Comparison of ENCODE assay signal across 8 mouse cellular contexts in the genomic region with DNA sequence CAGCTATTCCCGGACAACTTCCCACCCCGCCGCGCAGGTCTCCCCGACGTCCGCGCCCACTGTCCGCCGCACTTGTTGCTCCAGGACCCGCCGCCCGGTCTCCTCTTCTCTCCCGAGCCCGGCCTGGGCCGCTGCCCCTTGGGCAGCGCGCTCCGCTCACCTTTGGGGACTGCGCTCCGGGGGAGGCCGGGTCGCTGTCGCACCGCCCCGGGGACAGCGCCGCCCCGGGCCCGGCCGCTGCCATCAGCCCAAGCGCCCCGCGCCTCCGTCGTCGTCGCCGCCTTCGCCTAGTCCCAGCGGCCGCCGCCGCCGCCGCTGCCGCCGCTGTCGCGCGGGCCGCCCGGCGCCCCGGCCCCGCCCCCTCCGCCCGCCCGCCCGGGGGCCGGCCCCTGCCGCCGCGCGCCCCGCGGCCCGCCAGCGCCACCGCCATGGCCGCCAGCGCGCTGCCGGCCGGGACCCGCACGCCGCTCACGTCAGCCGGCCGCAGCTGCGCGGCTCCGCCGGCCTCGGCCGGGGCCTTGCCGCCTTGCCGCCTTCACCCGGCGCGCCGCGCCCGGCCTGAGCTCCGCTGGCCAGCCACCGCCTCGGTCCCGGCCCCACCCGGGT. TPM values are rescaled to one million over a fixed set of nuclear protein-coding genes. Genes with fewer than 3 reads are reported as not detected.
DNase-seq lines count a peak whose midpoint lies in the region; ATAC-seq and TF ChIP-seq lines count a peak whose summit lies in the region.
"Not testable (repeated sequence)": the region's sequence is repeated elsewhere in the genome, so short reads cannot be mapped to it uniquely, and the experiment has no call there.

Gene Phf10 (minus strand): TSS at position 323 of the 606 bp plus-strand sequence.

- not testable (repeated sequence) for H3K27ac ChIP-seq in forebrain, embryonic 11.5 days (ENCODE audit: low read depth, low read length)
- H3K27ac ChIP-seq in heart, embryonic 16.5 days (ENCODE audit: low read length), result peak within 1 kb of the TSS; percentile 80
- H3K27ac ChIP-seq in kidney, postnatal 0 days, result peak within 1 kb of the TSS; percentile 84
- H3K27ac ChIP-seq in liver, embryonic 12.5 days, result peak within 1 kb of the TSS; percentile 90
- peak within 1 kb of the TSS; percentile 43; the same call in 1 of the 2 replicates for H3K27ac ChIP-seq in midbrain, postnatal 0 days (ENCODE audit: low read depth, low read length)
- H3K27ac ChIP-seq in stomach, postnatal 0 days (replicated peaks), result peak within 1 kb of the TSS; percentile 71

- H3K9ac ChIP-seq in forebrain, embryonic 11.5 days (ENCODE audit: low read length), result peak within 1 kb of the TSS; percentile 65
- H3K9ac ChIP-seq in heart, embryonic 16.5 days (ENCODE audit: low read length), result peak within 1 kb of the TSS; percentile 86
- H3K9ac ChIP-seq in kidney, postnatal 0 days (ENCODE audit: low read depth, low read length), result peak within 1 kb of the TSS; percentile 84
- peak within 1 kb of the TSS; percentile 97 for H3K9ac ChIP-seq in liver, embryonic 12.5 days
- peak within 1 kb of the TSS; percentile 62 for H3K9ac ChIP-seq in midbrain, postnatal 0 days (replicated peaks; ENCODE audit: low read length, poor library complexity, severe bottlenecking)
- H3K9ac ChIP-seq in stomach, postnatal 0 days (ENCODE audit: low read length), result peak within 1 kb of the TSS; percentile 72

- DNase-seq in CD8-positive naive resting alpha-beta T cell, adult 2 months (ENCODE audit: low read depth in 2 of 2, low spot score in 2 of 2), result peak; percentile 9 to 11
- DNase-seq in forebrain, embryonic 11.5 days (ENCODE audit: low spot score), result peak; percentile 64
- not testable (repeated sequence) for DNase-seq in kidney, postnatal 0 days (ENCODE audit: low spot score); midbrain, postnatal 0 days (ENCODE audit: low spot score)
- peak; percentile 58 for DNase-seq in stomach, postnatal 0 days (ENCODE audit: low spot score)

- H3K36me3 ChIP-seq in forebrain, embryonic 11.5 days (ENCODE audit: control insufficient read depth, insufficient read depth, low read length); heart, embryonic 16.5 days (ENCODE audit: control insufficient read depth, insufficient read depth); kidney, postnatal 0 days (ENCODE audit: insufficient read depth, low read length); midbrain, postnatal 0 days (ENCODE audit: insufficient read depth, low read length); stomach, postnatal 0 days (ENCODE audit: control insufficient read depth, insufficient read depth, low read length): not testable (repeated sequence)
- H3K36me3 ChIP-seq in liver, embryonic 12.5 days, result peaks cover 25% of the 10 kb centered on the region

- not testable (repeated sequence) for TF ChIP-seq CTCF in kidney, postnatal 0 days (IDR thresholded peaks at IDR 0.05; ENCODE audit: low read depth); midbrain, postnatal 0 days (IDR thresholded peaks at IDR 0.05); stomach, postnatal 0 days (IDR thresholded peaks at IDR 0.05; ENCODE audit: low read depth)

- peak within 1 kb of the TSS; percentile 95 for H3K4me2 ChIP-seq in forebrain, embryonic 11.5 days (ENCODE audit: low read depth, low read length, severe bottlenecking)
- peak within 1 kb of the TSS; percentile 96 for H3K4me2 ChIP-seq in heart, embryonic 16.5 days (ENCODE audit: low read depth, low read length)
- H3K4me2 ChIP-seq in kidney, postnatal 0 days (ENCODE audit: low read length), result peak within 1 kb of the TSS; percentile 98
- peak within 1 kb of the TSS; percentile 84 for H3K4me2 ChIP-seq in liver, embryonic 12.5 days
- H3K4me2 ChIP-seq in midbrain, postnatal 0 days (ENCODE audit: low read depth, low read length, poor library complexity, severe bottlenecking), result peak within 1 kb of the TSS; percentile 95
- H3K4me2 ChIP-seq in stomach, postnatal 0 days (replicated peaks; ENCODE audit: low read depth), result peak within 1 kb of the TSS; percentile 88

- under 1% methylated on average over 39 of the region's 100 CpGs for WGBS in forebrain, embryonic 11.5 days
- WGBS in heart, embryonic 16.5 days, result under 1% methylated on average over 37 of the region's 100 CpGs
- WGBS in kidney, postnatal 0 days, result under 1% methylated on average over 47 of the region's 100 CpGs
- under 1% methylated on average over 43 of the region's 100 CpGs for WGBS in liver, embryonic 12.5 days (ENCODE audit: insufficient replicate concordance)
- 0% methylated on average over 11 of the region's 100 CpGs for WGBS in midbrain, postnatal 0 days
- WGBS in stomach, postnatal 0 days, result under 1% methylated on average over 43 of the region's 100 CpGs

- H3K9me3 ChIP-seq in forebrain, embryonic 11.5 days (ENCODE audit: control insufficient read depth, low read length); heart, embryonic 16.5 days (replicated peaks; ENCODE audit: control insufficient read depth, low read length); kidney, postnatal 0 days (replicated peaks; ENCODE audit: low read length); liver, embryonic 12.5 days (replicated peaks); midbrain, postnatal 0 days (ENCODE audit: low read length); stomach, postnatal 0 days (ENCODE audit: control insufficient read depth, low read length): not testable (repeated sequence)

- not testable (repeated sequence) for H3K4me1 ChIP-seq in forebrain, embryonic 11.5 days (replicated peaks; ENCODE audit: control insufficient read depth, insufficient read depth, low read length); heart, embryonic 16.5 days (ENCODE audit: control insufficient read depth, insufficient read depth, low read length); kidney, postnatal 0 days (replicated peaks; ENCODE audit: insufficient read depth, low read length); midbrain, postnatal 0 days (ENCODE audit: insufficient read depth, low read length); stomach, postnatal 0 days (replicated peaks; ENCODE audit: control insufficient read depth, insufficient read depth)
- H3K4me1 ChIP-seq in liver, embryonic 12.5 days, result peaks cover 35% of the 10 kb centered on the region

- TF ChIP-seq EP300 in stomach, postnatal 0 days (optimal IDR thresholded peaks at IDR 0.05), result not testable (repeated sequence)

- ATAC-seq in cerebellum, adult (ENCODE audit: insufficient number of reproducible peaks, low FRiP score, low TSS enrichment), result peak; percentile 87
- peak; percentile 73 for ATAC-seq in forebrain, embryonic 11.5 days (replicated peaks; ENCODE audit: low FRiP score)
- peak; percentile 82 for ATAC-seq in heart, embryonic 16.5 days (replicated peaks; ENCODE audit: extremely low read depth, insufficient read depth, low FRiP score)
- ATAC-seq in kidney, postnatal 0 days (replicated peaks; ENCODE audit: low FRiP score, low read depth), result peak; percentile 77
- ATAC-seq in liver, embryonic 12.5 days, result peak; percentile 72
- peak; percentile 85 for ATAC-seq in midbrain, postnatal 0 days (ENCODE audit: low FRiP score)
- peak; percentile 86 for ATAC-seq in stomach, postnatal 0 days (ENCODE audit: low FRiP score, low TSS enrichment)

- not testable (repeated sequence) for H3K27me3 ChIP-seq in forebrain, embryonic 11.5 days (ENCODE audit: control insufficient read depth, insufficient read depth, low read length); heart, embryonic 16.5 days (ENCODE audit: control insufficient read depth, insufficient read depth, low read length); kidney, postnatal 0 days (ENCODE audit: insufficient read depth, low read length); liver, embryonic 12.5 days (replicated peaks); midbrain, postnatal 0 days (ENCODE audit: insufficient read depth, low read length); stomach, postnatal 0 days (ENCODE audit: control insufficient read depth, insufficient read depth, low read length)

- H3K4me3 ChIP-seq in forebrain, embryonic 11.5 days (ENCODE audit: low read depth, low read length), result peak within 1 kb of the TSS; percentile 64
- H3K4me3 ChIP-seq in heart, embryonic 16.5 days (ENCODE audit: low read length), result peak within 1 kb of the TSS; percentile 84
- H3K4me3 ChIP-seq in kidney, postnatal 0 days (replicated peaks; ENCODE audit: low read depth, low read length), result peak within 1 kb of the TSS; percentile 61
- peak within 1 kb of the TSS; percentile 84 for H3K4me3 ChIP-seq in liver, embryonic 12.5 days
- peak within 1 kb of the TSS; percentile 64 for H3K4me3 ChIP-seq in midbrain, postnatal 0 days (ENCODE audit: low read depth, low read length)
- peak within 1 kb of the TSS; percentile 62 for H3K4me3 ChIP-seq in stomach, postnatal 0 days (ENCODE audit: low read depth, low read length)

RNA-seq across cellular contexts. Expression of gene Phf10, which starts in this region (rescaled TPM):
- polyA plus RNA-seq in forebrain, embryonic 11.5 days (2014; fragmentation: Nextera tagmentation; extraction: Ambion mirVana), result 33.2 and 36.2 TPM in 2 replicates
- polyA plus RNA-seq in heart, embryonic 16.5 days (2015; fragmentation: Nextera tagmentation; extraction: Ambion mirVana), result 27.2 TPM in 2 replicates
- polyA plus RNA-seq in kidney, postnatal 0 days (2015; fragmentation: Nextera tagmentation; extraction: Ambion mirVana), result 27.3 and 29.8 TPM in 2 replicates
- 119 TPM in 2 replicates for polyA plus RNA-seq in liver, embryonic 12.5 days (2016; fragmentation: Nextera tagmentation; extraction: Ambion mirVana)
- 48.8 and 49.9 TPM in 2 replicates for total RNA-seq in midbrain, postnatal 0 days (2014; rRNA removed)
- polyA plus RNA-seq in midbrain, postnatal 0 days (2015; fragmentation: Nextera tagmentation; extraction: Ambion mirVana), result 12.3 and 14.3 TPM in 2 replicates
- 29.5 and 31.3 TPM in 2 replicates for polyA plus RNA-seq in stomach, postnatal 0 days (2015; fragmentation: Nextera tagmentation; extraction: Ambion mirVana)
